ENCODE assay signal across 24 mouse cellular contexts in genomic region chr12:51851155-51851554, GRCm38 (mm10). TPM values are rescaled to one million over a fixed set of nuclear protein-coding genes. Genes with fewer than 3 reads are reported as not detected.
DNase-seq lines count a peak whose midpoint lies in the region; ATAC-seq and TF ChIP-seq lines count a peak whose summit lies in the region.
"Had no signal": no experiment of that assay in that cellular context is flagged by ENCODE, and none has a peak within 500 bp of the region (broad histone marks: within the 10 kb centered on the region; RNA-seq: fewer than 3 reads in every experiment).

No protein-coding gene starts in this region.

- WGBS in heart, embryonic 13.5 days = 83% methylated on average over 3 of the region's 3 CpGs
- 87% methylated on average over 3 of the region's 3 CpGs for WGBS in heart, adult 2 months
- 32% methylated on average over 3 of the region's 3 CpGs for WGBS in liver, embryonic 15.5 days (ENCODE audit: insufficient replicate concordance)

- H3K36me3 ChIP-seq in heart, embryonic 13.5 days = no peaks in the 10 kb centered on the region
- no peaks in the 10 kb centered on the region for H3K36me3 ChIP-seq in heart, adult 2 months (ENCODE audit: control insufficient read depth, insufficient read depth, low read length)
- H3K36me3 ChIP-seq in liver, embryonic 15.5 days (replicated peaks) = no peaks in the 10 kb centered on the region
- H3K36me3 ChIP-seq: embryonic facial prominence, embryonic 15.5 days; hindbrain, embryonic 12.5 days; lung, embryonic 15.5 days; midbrain, embryonic 15.5 days; neural tube, embryonic 12.5 days had no signal

- H3K79me2 ChIP-seq in heart, adult 2 months (replicated peaks; ENCODE audit: control insufficient read depth, insufficient read depth, low read length) = no peaks in the 10 kb centered on the region

- no peaks in the 10 kb centered on the region for H3K27me3 ChIP-seq in heart, embryonic 13.5 days (replicated peaks)
- no peaks in the 10 kb centered on the region for H3K27me3 ChIP-seq in heart, adult 2 months (ENCODE audit: control insufficient read depth, insufficient read depth, low read length)
- no peaks in the 10 kb centered on the region for H3K27me3 ChIP-seq in liver, embryonic 15.5 days
- H3K27me3 ChIP-seq: CH12.LX; embryonic facial prominence, embryonic 15.5 days; hindbrain, embryonic 12.5 days; lung, embryonic 15.5 days; midbrain, embryonic 15.5 days; neural tube, embryonic 12.5 days had no signal

- TF ChIP-seq EP300 in heart, adult 2 months (IDR thresholded peaks at IDR 0.05; ENCODE audit: insufficient read depth, low read depth, low read length) = no peak

- H3K4me2 ChIP-seq in heart, embryonic 13.5 days = peak overlapping the region; percentile 38; the same call in 1 of the 2 replicates
- peak overlapping the region; percentile 70 for H3K4me2 ChIP-seq in liver, embryonic 15.5 days
- H3K4me2 ChIP-seq: embryonic facial prominence, embryonic 15.5 days; hindbrain, embryonic 12.5 days; lung, embryonic 15.5 days; midbrain, embryonic 15.5 days; neural tube, embryonic 12.5 days had no signal

- TF ChIP-seq POLR2A in heart, adult 2 months (IDR thresholded peaks at IDR 0.05; ENCODE audit: insufficient read depth, low read depth, low read length) = no peak

- H3K4me1 ChIP-seq in heart, embryonic 13.5 days = no peaks in the 10 kb centered on the region
- H3K4me1 ChIP-seq in heart, adult 2 months (ENCODE audit: control insufficient read depth, insufficient read depth, low read length) = peaks cover 2% of the 10 kb centered on the region; the same call in 1 of the 2 replicates
- H3K4me1 ChIP-seq in liver, embryonic 15.5 days (replicated peaks) = peaks cover 69% of the 10 kb centered on the region
- H3K4me1 ChIP-seq: embryonic facial prominence, embryonic 15.5 days; hindbrain, embryonic 12.5 days; lung, embryonic 15.5 days; midbrain, embryonic 15.5 days; neural tube, embryonic 12.5 days had no signal

- intact Hi-C loops in heart, adult 2 months (cut with DNase I) = no loop called here

- H3K9ac ChIP-seq in heart, embryonic 13.5 days = no peak overlapping the region
- H3K9ac ChIP-seq in heart, adult 2 months (ENCODE audit: low read depth, low read length) = no peak overlapping the region
- H3K9ac ChIP-seq in liver, embryonic 15.5 days = peak overlapping the region; percentile 59
- H3K9ac ChIP-seq: embryonic facial prominence, embryonic 15.5 days; forebrain, postnatal 0 days; hindbrain, embryonic 12.5 days; lung, embryonic 15.5 days; midbrain, embryonic 15.5 days; neural tube, embryonic 12.5 days had no signal

- ATAC-seq in heart, embryonic 13.5 days (ENCODE audit: extremely low read depth, insufficient number of reproducible peaks, low FRiP score, low TSS enrichment) = no peak
- peak; percentile 77 for ATAC-seq in erythroid progenitor cell, adult 5-6 weeks (replicated peaks; ENCODE audit: low FRiP score, poor library complexity, severe bottlenecking)
- peak; percentile 77 for ATAC-seq in liver, embryonic 15.5 days (ENCODE audit: insufficient read depth)
- ATAC-seq in activated CD4-positive, CD25-positive, alpha-beta regulatory T cell, adult 4 months = no peak
- ATAC-seq: forebrain, postnatal 0 days; midbrain, embryonic 15.5 days had no signal

- DNase-seq in heart, adult 2 months = no peak
- no peak for DNase-seq in adrenal gland, postnatal 4 days (ENCODE audit: low spot score in 2 of 2)
- no peak for DNase-seq in layer of hippocampus, postnatal 25 days (ENCODE audit: extremely low spot score in 1 of 2, low spot score in 1 of 2)
- DNase-seq: adrenal gland, postnatal 14 days; cerebellum, adult 9-10 months; forebrain, postnatal 0 days; gastrocnemius, postnatal 14 days; heart, adult 11 months; heart, postnatal 14 days; kidney, adult 18-20 months; layer of hippocampus, adult 9-11 months; right cerebral cortex, postnatal 14 days had no signal

- H3K9me3 ChIP-seq in heart, embryonic 13.5 days = no peaks in the 10 kb centered on the region
- H3K9me3 ChIP-seq in liver, embryonic 15.5 days (replicated peaks) = no peaks in the 10 kb centered on the region
- H3K9me3 ChIP-seq: embryonic facial prominence, embryonic 15.5 days; hindbrain, embryonic 12.5 days; lung, embryonic 15.5 days; midbrain, embryonic 15.5 days; neural tube, embryonic 12.5 days had no signal

- H3K27ac ChIP-seq in heart, embryonic 13.5 days (replicated peaks) = peak overlapping the region; percentile 42; the same call in 1 of the 2 replicates
- no peak overlapping the region for H3K27ac ChIP-seq in heart, adult 2 months
- peak overlapping the region; percentile 98 for H3K27ac ChIP-seq in liver, embryonic 15.5 days (replicated peaks)
- H3K27ac ChIP-seq: embryonic facial prominence, embryonic 15.5 days; hindbrain, embryonic 12.5 days; kidney, postnatal 0 days; left cerebral cortex, adult 2 months; lung, embryonic 15.5 days; midbrain, embryonic 15.5 days; neural tube, embryonic 12.5 days had no signal

- no peak for TF ChIP-seq CTCF in heart, adult 2 months (IDR thresholded peaks at IDR 0.05)

- H3K4me3 ChIP-seq in heart, embryonic 13.5 days = no peak overlapping the region
- H3K4me3 ChIP-seq in heart, adult 2 months = no peak overlapping the region
- H3K4me3 ChIP-seq in liver, embryonic 15.5 days (replicated peaks) = peak overlapping the region; percentile 55
- H3K4me3 ChIP-seq: embryonic facial prominence, embryonic 15.5 days; hindbrain, embryonic 12.5 days; left cerebral cortex, adult 2 months; lung, embryonic 15.5 days; midbrain, embryonic 15.5 days; neural tube, embryonic 12.5 days had no signal

RNA-seq across cellular contexts. Expression of gene Hectd1, which starts 21.8 kb away (rescaled TPM):
- 28.7 and 32.0 TPM in 2 replicates for polyA plus RNA-seq in heart, embryonic 13.5 days (2015; fragmentation: Nextera tagmentation; extraction: Ambion mirVana)
- total RNA-seq in heart, adult 2 months (2021) = 10 to 100 TPM; 74.9 to 85.1 TPM
- 17.3 and 36.7 TPM in 2 replicates for polyA plus RNA-seq in heart, adult 2 months (2012; rRNA removed)
- total RNA-seq in erythroid progenitor cell, adult 5-6 weeks (2015; ENCODE audit: low replicate concordance) = 83.3 and 96.0 TPM in 2 replicates
- total RNA-seq in erythroid progenitor cell, adult 5-6 weeks (2017; ENCODE audit: low replicate concordance) = 139 and 142 TPM in 2 replicates
- polyA plus RNA-seq in liver, embryonic 15.5 days (2015; fragmentation: Nextera tagmentation; extraction: Ambion mirVana) = 24.0 and 29.4 TPM in 2 replicates
- 100 to 1,000 TPM in 1 of 2 experiments, 10 to 100 TPM in 1; 93.9 to 102 TPM for total RNA-seq in adrenal gland, postnatal 4 days (2021)
- 10 to 100 TPM; 58.5 to 73.1 TPM for polyA plus RNA-seq in activated CD4-positive, CD25-positive, alpha-beta regulatory T cell, adult 4 months (2017; shearing (Covaris generic))
- 10 to 100 TPM; 81.8 to 84.1 TPM for total RNA-seq in layer of hippocampus, postnatal 25 days (2021)

Comparison
In these comparisons a context has a peak if more than half of its experiments do, and no peak if none do; other contexts are left out.
1. ATAC-seq: peak in erythroid progenitor cell, adult 5-6 weeks (single experiment) and liver, embryonic 15.5 days (single experiment); none in heart, embryonic 13.5 days (single experiment) and activated CD4-positive, CD25-positive, alpha-beta regulatory T cell, adult 4 months (single experiment).